Mouse (Mus musculus) thymus, postnatal 25 days (tissue): ENCODE data around the gene Olfr250.
"Not testable (repeated sequence)": the region's sequence is repeated elsewhere in the genome, so short reads cannot be mapped to it uniquely, and the experiment has no call there.

Experiments used
- DNase-seq: peaks from one replicate; pipeline ENCODE4 v3.0.0; 2022

Olfr250 gene

GRCm38 (mm10) chr9:38366596-38366995 is at the start of gene Olfr250:
TSS of gene Olfr250 (plus strand) at chr9:38366896.
- no peak for DNase-seq

- DNase-seq = no peak
Observed at GRCm38 (mm10) chr9:38328760-38329159, 37.9 kb upstream of the Olfr250 start, which contains the start of gene Olfr25. TSS of gene Olfr25 (plus strand) at chr9:38329060.

DNA sequence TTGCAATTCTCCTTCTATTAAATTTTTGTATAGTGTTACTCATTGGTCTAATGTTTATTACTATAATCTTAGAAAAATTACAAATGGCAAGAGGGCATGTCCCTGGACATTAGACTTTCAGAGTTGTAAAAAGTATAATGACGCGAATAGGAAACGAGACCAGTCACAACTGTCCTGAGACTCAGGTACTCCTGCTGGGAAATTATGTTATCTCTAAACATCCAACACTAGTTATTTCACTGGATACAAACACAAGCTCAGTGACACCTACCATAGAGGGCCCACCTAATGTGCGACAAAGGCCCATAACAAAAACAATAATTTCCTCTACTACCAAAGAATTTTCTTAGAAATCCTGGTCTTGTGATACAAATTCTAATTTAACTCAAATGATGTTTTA is 18.6 kb upstream of the Olfr250 start, which contains the start of gene Olfr898:
Gene Olfr898, plus strand, starts transcription at position 301 of the 400 bp plus-strand sequence.
- DNase-seq = no peak

GRCm38 (mm10) chr9:38376786-38377185 is 10.1 kb downstream of the Olfr250 start, which contains the start of gene Olfr251:
TSS of gene Olfr251 (plus strand) at chr9:38377086.
- no peak for DNase-seq

DNA sequence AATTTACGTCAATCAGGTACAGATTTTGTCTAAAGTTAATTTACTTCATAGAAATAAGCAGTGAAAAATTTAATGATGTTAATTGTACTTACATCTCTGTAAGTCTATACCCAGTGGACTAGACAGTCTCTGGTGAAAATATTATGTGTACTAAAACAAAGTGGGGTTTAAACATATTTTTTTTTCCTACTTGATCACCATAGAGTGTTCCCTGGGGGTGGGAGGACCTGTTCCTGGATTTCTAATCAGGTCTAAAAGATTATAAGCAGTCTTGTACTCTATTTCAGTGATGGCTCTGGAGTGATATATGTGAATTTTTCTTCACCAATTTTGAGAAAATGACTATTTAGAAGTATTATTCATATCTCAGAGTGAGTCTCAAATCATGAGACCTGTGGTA is 34.7 kb downstream of the Olfr250 start, which contains the start of gene Olfr147:
Gene Olfr147, plus strand, starts transcription at position 301 of the 400 bp plus-strand sequence.
- DNase-seq = no peak

DNA sequence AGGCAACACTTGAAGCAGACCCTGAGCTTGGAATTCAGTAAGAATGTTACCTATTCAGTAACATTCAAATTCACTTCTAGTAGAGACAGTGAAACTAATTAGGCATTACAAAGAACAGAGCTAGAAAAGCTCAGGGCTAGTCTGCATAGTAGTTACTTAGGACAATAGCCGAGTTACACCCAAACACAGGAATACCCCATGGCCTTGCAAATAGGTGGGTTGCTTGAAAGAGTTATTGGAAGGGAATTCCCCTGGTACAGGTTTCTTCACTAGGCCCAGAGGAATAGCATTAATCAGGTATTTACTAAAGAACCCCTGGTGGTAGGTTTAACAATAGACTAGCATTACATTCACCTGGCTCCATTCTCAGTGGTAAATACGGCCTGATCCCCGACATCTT is 40.8 kb downstream of the Olfr250 start:
- DNase-seq = not testable (repeated sequence)

DNA sequence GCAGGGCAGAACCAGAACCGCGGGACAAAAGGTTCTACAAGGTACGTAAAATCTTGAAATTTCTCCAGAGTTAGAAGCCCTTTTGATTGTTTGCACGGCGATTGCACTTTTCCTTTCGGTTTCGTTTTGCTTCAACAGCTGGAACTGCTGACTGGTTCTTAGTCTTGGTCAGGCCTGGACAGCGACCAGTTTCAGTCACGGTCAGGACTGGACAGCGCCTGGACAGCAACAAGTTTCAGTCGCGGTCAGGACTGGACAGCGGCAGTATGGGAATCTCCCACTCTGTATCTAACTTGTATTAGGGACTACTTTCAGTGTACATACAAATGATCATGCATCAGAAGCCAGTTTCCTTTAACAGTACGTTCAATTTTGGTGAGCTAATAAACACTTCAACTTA is 46.8 kb downstream of the Olfr250 start:
- DNase-seq = not testable (repeated sequence)
